Comparison of ENCODE assay signal across 8 mouse cellular contexts in the genomic region with DNA sequence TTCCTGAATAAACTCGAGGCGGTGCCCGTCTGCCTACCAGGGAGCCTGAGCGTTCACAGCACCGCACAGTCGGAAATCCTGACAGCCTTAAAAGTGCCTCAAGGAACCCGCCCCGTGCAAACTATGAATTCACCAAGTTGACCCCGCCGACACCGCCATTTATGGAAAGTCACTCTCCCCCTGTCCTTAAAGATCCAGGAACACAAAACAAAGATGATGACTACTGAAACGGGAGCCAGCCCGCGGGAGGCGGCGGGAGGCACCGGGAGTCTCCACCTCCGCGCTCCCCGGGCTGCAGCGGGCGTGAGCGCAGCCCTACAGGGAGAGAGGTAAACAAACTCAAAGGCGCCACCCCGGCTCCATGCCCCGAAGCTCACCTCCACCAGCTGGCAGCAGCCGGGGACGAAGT. TPM values are rescaled to one million over a fixed set of nuclear protein-coding genes. Genes with fewer than 3 reads are reported as not detected.
DNase-seq lines count a peak whose midpoint lies in the region; ATAC-seq lines count a peak whose summit lies in the region.

No protein-coding gene starts in this region.

- H3K9ac ChIP-seq in hindbrain, embryonic 13.5 days = peak overlapping the region; percentile 88

- H3K4me2 ChIP-seq in hindbrain, embryonic 13.5 days = peak overlapping the region; percentile 96

- no peaks in the 10 kb centered on the region for H3K9me3 ChIP-seq in hindbrain, embryonic 13.5 days
- H3K9me3 ChIP-seq in midbrain, embryonic 10.5 days (replicated peaks) = no peaks in the 10 kb centered on the region

- WGBS in hindbrain, embryonic 13.5 days = under 1% methylated on average over 28 of the region's 28 CpGs
- under 1% methylated on average over 28 of the region's 28 CpGs for WGBS in midbrain, embryonic 10.5 days

- peak overlapping the region; percentile 89 for H3K4me3 ChIP-seq in hindbrain, embryonic 13.5 days
- peak overlapping the region; percentile 88 for H3K4me3 ChIP-seq in midbrain, embryonic 10.5 days

- H3K4me1 ChIP-seq in hindbrain, embryonic 13.5 days (replicated peaks) = peaks cover 37% of the 10 kb centered on the region
- H3K4me1 ChIP-seq in midbrain, embryonic 10.5 days = peaks cover 31% of the 10 kb centered on the region

- peak overlapping the region; percentile 85 for H3K27ac ChIP-seq in hindbrain, embryonic 13.5 days
- H3K27ac ChIP-seq in midbrain, embryonic 10.5 days (replicated peaks) = peak overlapping the region; percentile 98

- H3K27me3 ChIP-seq in hindbrain, embryonic 13.5 days = no peaks in the 10 kb centered on the region
- no peaks in the 10 kb centered on the region for H3K27me3 ChIP-seq in midbrain, embryonic 10.5 days (ENCODE audit: low read depth, poor library complexity, severe bottlenecking)

- H3K36me3 ChIP-seq in hindbrain, embryonic 13.5 days = peaks cover 5% of the 10 kb centered on the region
- peaks cover 14% of the 10 kb centered on the region for H3K36me3 ChIP-seq in midbrain, embryonic 10.5 days

- peak; percentile 36 for DNase-seq in embryo, embryonic 10 days (ENCODE audit: low spot score)
- DNase-seq in embryo, embryonic 11 days = no peak
- peak; percentile 44 to 45 for DNase-seq in right cerebral cortex, postnatal 10 days (ENCODE audit: low spot score in 2 of 2)
- DNase-seq in right cerebral cortex, postnatal 14 days = no peak
- DNase-seq in midbrain, embryonic 10.5 days (ENCODE audit: low spot score) = no peak
- DNase-seq in cerebellum, postnatal 14 days = no peak
- no peak for DNase-seq in cerebellum, adult 8-10 months

- ATAC-seq in hindbrain, embryonic 13.5 days (ENCODE audit: low FRiP score) = peak; percentile 85

RNA-seq across cellular contexts. Expression of a gene that starts 2.9 kb away (rescaled TPM):
- 65.8 and 70.0 TPM in 2 replicates for polyA plus RNA-seq in hindbrain, embryonic 13.5 days (2015; fragmentation: Nextera tagmentation; extraction: Ambion mirVana)
- polyA plus RNA-seq in midbrain, embryonic 10.5 days (2016; fragmentation: Nextera tagmentation; extraction: Ambion mirVana) = 100 and 103 TPM in 2 replicates

RNA-seq across cellular contexts. Expression of a gene that starts 41.1 kb away (rescaled TPM):
- polyA plus RNA-seq in hindbrain, embryonic 13.5 days (2015; fragmentation: Nextera tagmentation; extraction: Ambion mirVana) = 10.0 and 11.2 TPM in 2 replicates
- polyA plus RNA-seq in midbrain, embryonic 10.5 days (2016; fragmentation: Nextera tagmentation; extraction: Ambion mirVana) = 58.8 and 62.9 TPM in 2 replicates

RNA-seq across cellular contexts. Expression of a gene that starts 41.4 kb away (rescaled TPM):
- 74.8 and 79.1 TPM in 2 replicates for polyA plus RNA-seq in hindbrain, embryonic 13.5 days (2015; fragmentation: Nextera tagmentation; extraction: Ambion mirVana)
- 194 and 216 TPM in 2 replicates for polyA plus RNA-seq in midbrain, embryonic 10.5 days (2016; fragmentation: Nextera tagmentation; extraction: Ambion mirVana)

Comparison
In these comparisons a context has a peak if more than half of its experiments do, and no peak if none do; other contexts are left out.
1. DNase-seq: peak in embryo, embryonic 10 days (single experiment) and right cerebral cortex, postnatal 10 days (2 of 2); none in embryo, embryonic 11 days (single experiment), right cerebral cortex, postnatal 14 days (single experiment), midbrain, embryonic 10.5 days (single experiment), cerebellum, postnatal 14 days (0 of 2) and cerebellum, adult 8-10 months (single experiment).